In genomic region chr3:68836857-68837499, GRCm38 (mm10) we compare ENCODE assay signal across 23 mouse cellular contexts. TPM values are rescaled to one million over a fixed set of nuclear protein-coding genes. Genes with fewer than 3 reads are reported as not detected.
A peak's percentile ranks its signal among the peaks of the same experiment; 100 is the strongest.
DNase-seq lines count a peak whose midpoint lies in the region; ATAC-seq and TF ChIP-seq lines count a peak whose summit lies in the region.
"Had no signal": no experiment of that assay in that cellular context is flagged by ENCODE, and none has a peak within 500 bp of the region (broad histone marks: within the 10 kb centered on the region; RNA-seq: fewer than 3 reads in every experiment).

No protein-coding gene starts in this region.

- no peaks in the 10 kb centered on the region for H3K27me3 ChIP-seq in forebrain, embryonic 16.5 days (replicated peaks; ENCODE audit: control insufficient read depth, insufficient read depth, low read length)
- H3K27me3 ChIP-seq in forebrain, postnatal 0 days (ENCODE audit: insufficient read depth, low read length), result no peaks in the 10 kb centered on the region
- 0 out of 2 replicates have a peak, but pooled peaks cover 3% of the 10 kb centered on the region for H3K27me3 ChIP-seq in midbrain, embryonic 13.5 days
- H3K27me3 ChIP-seq in midbrain, embryonic 16.5 days (ENCODE audit: control insufficient read depth, insufficient read depth, low read depth, low read length), result no peaks in the 10 kb centered on the region
- H3K27me3 ChIP-seq in embryonic facial prominence, embryonic 10.5 days (replicated peaks; ENCODE audit: low read depth, poor library complexity, severe bottlenecking), result 0 out of 2 replicates have a peak, but pooled peaks cover 4% of the 10 kb centered on the region
- H3K27me3 ChIP-seq in hindbrain, embryonic 15.5 days, result no peaks in the 10 kb centered on the region
- H3K27me3 ChIP-seq: CH12.LX; embryonic facial prominence, embryonic 13.5 days had no signal

- H3K4me3 ChIP-seq in forebrain, embryonic 16.5 days (replicated peaks; ENCODE audit: low read length), result no peak overlapping the region
- no peak overlapping the region for H3K4me3 ChIP-seq in forebrain, postnatal 0 days (ENCODE audit: low read depth, low read length)
- H3K4me3 ChIP-seq in midbrain, embryonic 13.5 days (replicated peaks), result no peak overlapping the region
- H3K4me3 ChIP-seq in midbrain, embryonic 16.5 days (ENCODE audit: low read depth, low read length), result no peak overlapping the region
- H3K4me3 ChIP-seq in embryonic facial prominence, embryonic 10.5 days, result no peak overlapping the region
- no peak overlapping the region for H3K4me3 ChIP-seq in hindbrain, embryonic 15.5 days
- H3K4me3 ChIP-seq: embryonic facial prominence, embryonic 13.5 days; heart, embryonic 10.5 days had no signal

- H3K9me3 ChIP-seq in forebrain, embryonic 16.5 days (ENCODE audit: control insufficient read depth, low read length), result no peaks in the 10 kb centered on the region
- no peaks in the 10 kb centered on the region for H3K9me3 ChIP-seq in forebrain, postnatal 0 days (ENCODE audit: low read length)
- H3K9me3 ChIP-seq in midbrain, embryonic 13.5 days, result no peaks in the 10 kb centered on the region
- H3K9me3 ChIP-seq in midbrain, embryonic 16.5 days (replicated peaks; ENCODE audit: control insufficient read depth, low read length, poor library complexity, severe bottlenecking), result no peaks in the 10 kb centered on the region
- H3K9me3 ChIP-seq in embryonic facial prominence, embryonic 10.5 days, result no peaks in the 10 kb centered on the region
- H3K9me3 ChIP-seq in hindbrain, embryonic 15.5 days, result no peaks in the 10 kb centered on the region
- H3K9me3 ChIP-seq: heart, embryonic 10.5 days had no signal

- intact Hi-C loops in left cerebral cortex, postnatal 25 days (cut with DNase I), result no loop called here

- no peak overlapping the region for H3K4me2 ChIP-seq in forebrain, embryonic 16.5 days (ENCODE audit: low read length)
- H3K4me2 ChIP-seq in forebrain, postnatal 0 days (ENCODE audit: low read depth), result no peak overlapping the region
- H3K4me2 ChIP-seq in midbrain, embryonic 13.5 days (replicated peaks), result no peak overlapping the region
- no peak overlapping the region for H3K4me2 ChIP-seq in midbrain, embryonic 16.5 days (ENCODE audit: low read length)
- H3K4me2 ChIP-seq in hindbrain, embryonic 15.5 days, result no peak overlapping the region
- H3K4me2 ChIP-seq: embryonic facial prominence, embryonic 13.5 days had no signal

- no peak overlapping the region for H3K27ac ChIP-seq in forebrain, embryonic 16.5 days (ENCODE audit: low read length)
- H3K27ac ChIP-seq in forebrain, postnatal 0 days (ENCODE audit: low read depth, low read length), result no peak overlapping the region
- H3K27ac ChIP-seq in midbrain, embryonic 13.5 days, result no peak overlapping the region
- no peak overlapping the region for H3K27ac ChIP-seq in midbrain, embryonic 16.5 days (ENCODE audit: low read length)
- H3K27ac ChIP-seq in embryonic facial prominence, embryonic 10.5 days (replicated peaks), result no peak overlapping the region
- H3K27ac ChIP-seq in hindbrain, embryonic 15.5 days (replicated peaks), result no peak overlapping the region
- H3K27ac ChIP-seq: embryonic facial prominence, embryonic 13.5 days; heart, embryonic 10.5 days; kidney, postnatal 0 days had no signal

- no peak for DNase-seq in forebrain, postnatal 0 days
- peak; percentile 11 for DNase-seq in embryonic facial prominence, embryonic 10.5 days (ENCODE audit: low spot score)
- DNase-seq in left cerebral cortex, postnatal 25 days (ENCODE audit: low spot score in 2 of 2), result no peak
- DNase-seq in right cerebral cortex, postnatal 4 days, result no peak
- DNase-seq: adrenal gland, postnatal 36 days; cerebellum, adult 18-20 months; cerebellum, postnatal 36 days; gastrocnemius, postnatal 36 days; kidney, adult 18-20 months; layer of hippocampus, postnatal 36 days; left cerebral cortex, postnatal 4 days; liver; right cerebral cortex, adult 18-20 months; thymus, postnatal 14 days had no signal

- 49% methylated on average over 6 of the region's 6 CpGs for WGBS in forebrain, embryonic 16.5 days
- WGBS in forebrain, postnatal 0 days, result 56% methylated on average over 6 of the region's 6 CpGs
- 64% methylated on average over 6 of the region's 6 CpGs for WGBS in midbrain, embryonic 13.5 days
- WGBS in midbrain, embryonic 16.5 days, result 66% methylated on average over 6 of the region's 6 CpGs
- 73% methylated on average over 6 of the region's 6 CpGs for WGBS in embryonic facial prominence, embryonic 10.5 days
- 59% methylated on average over 6 of the region's 6 CpGs for WGBS in hindbrain, embryonic 15.5 days

- peak; percentile 72 for ATAC-seq in forebrain, embryonic 16.5 days
- ATAC-seq in forebrain, postnatal 0 days, result no peak
- peak; percentile 72; the same call in 1 of the 2 replicates for ATAC-seq in midbrain, embryonic 13.5 days
- no peak for ATAC-seq in midbrain, embryonic 16.5 days
- peak; percentile 56; the same call in 1 of the 2 replicates for ATAC-seq in hindbrain, embryonic 15.5 days (ENCODE audit: low FRiP score, low read depth)
- ATAC-seq: lung, postnatal 0 days had no signal

- H3K36me3 ChIP-seq in forebrain, embryonic 16.5 days (ENCODE audit: control insufficient read depth, insufficient read depth), result no peaks in the 10 kb centered on the region
- H3K36me3 ChIP-seq in forebrain, postnatal 0 days (ENCODE audit: insufficient read depth), result no peaks in the 10 kb centered on the region
- no peaks in the 10 kb centered on the region for H3K36me3 ChIP-seq in midbrain, embryonic 13.5 days
- no peaks in the 10 kb centered on the region for H3K36me3 ChIP-seq in midbrain, embryonic 16.5 days (ENCODE audit: control insufficient read depth, insufficient read depth, low read length)
- no peaks in the 10 kb centered on the region for H3K36me3 ChIP-seq in embryonic facial prominence, embryonic 10.5 days (replicated peaks)
- H3K36me3 ChIP-seq in hindbrain, embryonic 15.5 days, result no peaks in the 10 kb centered on the region
- H3K36me3 ChIP-seq: embryonic facial prominence, embryonic 13.5 days; heart, embryonic 10.5 days had no signal

- no peak overlapping the region for H3K9ac ChIP-seq in forebrain, embryonic 16.5 days (replicated peaks; ENCODE audit: low read depth, low read length)
- H3K9ac ChIP-seq in forebrain, postnatal 0 days, result no peak overlapping the region
- H3K9ac ChIP-seq in midbrain, embryonic 13.5 days (replicated peaks), result no peak overlapping the region
- no peak overlapping the region for H3K9ac ChIP-seq in midbrain, embryonic 16.5 days (ENCODE audit: low read depth, low read length)
- H3K9ac ChIP-seq in hindbrain, embryonic 15.5 days, result no peak overlapping the region
- H3K9ac ChIP-seq: embryonic facial prominence, embryonic 13.5 days had no signal

- no peak for TF ChIP-seq CTCF in forebrain, postnatal 0 days (IDR thresholded peaks at IDR 0.05; ENCODE audit: low read depth)

- peaks cover 5% of the 10 kb centered on the region; the same call in 1 of the 2 replicates for H3K4me1 ChIP-seq in forebrain, embryonic 16.5 days (replicated peaks; ENCODE audit: control insufficient read depth, insufficient read depth, low read length)
- no peaks in the 10 kb centered on the region for H3K4me1 ChIP-seq in forebrain, postnatal 0 days (ENCODE audit: insufficient read depth)
- H3K4me1 ChIP-seq in midbrain, embryonic 13.5 days (replicated peaks), result peaks cover 6% of the 10 kb centered on the region; the same call in 1 of the 2 replicates
- H3K4me1 ChIP-seq in midbrain, embryonic 16.5 days (ENCODE audit: control insufficient read depth, insufficient read depth, low read length), result peaks cover 4% of the 10 kb centered on the region; the same call in 1 of the 2 replicates
- peaks cover 5% of the 10 kb centered on the region for H3K4me1 ChIP-seq in embryonic facial prominence, embryonic 10.5 days
- H3K4me1 ChIP-seq in hindbrain, embryonic 15.5 days (replicated peaks), result peaks cover 4% of the 10 kb centered on the region; the same call in 1 of the 2 replicates
- H3K4me1 ChIP-seq: heart, embryonic 10.5 days had no signal

RNA-seq across cellular contexts. Expression of gene 1110032F04Rik, which starts 32.4 kb away (rescaled TPM):
- 3.1 and 3.8 TPM in 2 replicates for polyA plus RNA-seq in forebrain, embryonic 16.5 days (2015; fragmentation: Nextera tagmentation; extraction: Ambion mirVana)
- 9.8 and 13.4 TPM in 2 replicates for total RNA-seq in forebrain, postnatal 0 days (2014; rRNA removed)
- 2.5 and 2.6 TPM in 2 replicates for polyA plus RNA-seq in forebrain, postnatal 0 days (2015; fragmentation: Nextera tagmentation; extraction: Ambion mirVana)
- 1.8 and 2.8 TPM in 2 replicates for polyA plus RNA-seq in midbrain, embryonic 13.5 days (2015; fragmentation: Nextera tagmentation; extraction: Ambion mirVana)
- 3.4 and 3.8 TPM in 2 replicates for polyA plus RNA-seq in midbrain, embryonic 16.5 days (2015; fragmentation: Nextera tagmentation; extraction: Ambion mirVana)
- 1.2 and 1.7 TPM in 2 replicates for polyA plus RNA-seq in embryonic facial prominence, embryonic 10.5 days (2016; fragmentation: Nextera tagmentation; extraction: Ambion mirVana)
- 5.0 and 5.2 TPM in 2 replicates for polyA plus RNA-seq in hindbrain, embryonic 15.5 days (2015; fragmentation: Nextera tagmentation; extraction: Ambion mirVana)
- total RNA-seq in left cerebral cortex, postnatal 25 days (2021), result 10 to 100 TPM; 15.3 to 15.9 TPM
- total RNA-seq: gastrocnemius, postnatal 36 days had no signal

Comparison
In these comparisons a context has a peak if more than half of its experiments do, and no peak if none do; other contexts are left out.
1. ATAC-seq: peak in forebrain, embryonic 16.5 days (single experiment), midbrain, embryonic 13.5 days (single experiment) and hindbrain, embryonic 15.5 days (single experiment); none in forebrain, postnatal 0 days (single experiment) and midbrain, embryonic 16.5 days (single experiment).